Mouse (Mus musculus): Measurements from ENCODE around the gene Cacna2d3. TPM values are rescaled to one million over a fixed set of nuclear protein-coding genes. Genes with fewer than 3 reads are reported as not detected.

Cacna2d3 gene
- total RNA-seq, 2 experiments from 2014 or later, result 0.51 to 0.94 TPM

GRCm38 (mm10) chr14:29403849-29404808, 317.5 kb downstream of the Cacna2d3 start:
- intact Hi-C loops (cut with DNase I), result no loop called here
- no peak for DNase-seq

GRCm38 (mm10) chr14:29402471-29402870, 319.2 kb downstream of the Cacna2d3 start:
- intact Hi-C loops (cut with DNase I), result no loop called here
- no peak for DNase-seq

- no peak for DNase-seq
- intact Hi-C loops (cut with DNase I), result no loop called here
Observed at GRCm38 (mm10) chr14:29393786-29394185, 327.9 kb downstream of the Cacna2d3 start.

GRCm38 (mm10) chr14:29392851-29393250, 328.8 kb downstream of the Cacna2d3 start:
- intact Hi-C loops (cut with DNase I), result no loop called here
- DNase-seq, result no peak

- DNase-seq, result no peak
- intact Hi-C loops (cut with DNase I), result no loop called here
Observed at GRCm38 (mm10) chr14:29391489-29391888, 330.2 kb downstream of the Cacna2d3 start.

- DNase-seq, result no peak
- intact Hi-C loops (cut with DNase I), result no loop called here
Observed at GRCm38 (mm10) chr14:29387761-29388160, 333.9 kb downstream of the Cacna2d3 start.

- DNase-seq, result no peak
- intact Hi-C loops (cut with DNase I), result no loop called here
Observed at GRCm38 (mm10) chr14:29385500-29385899, 336.2 kb downstream of the Cacna2d3 start.

GRCm38 (mm10) chr14:29382786-29383185, 338.9 kb downstream of the Cacna2d3 start:
- intact Hi-C loops (cut with DNase I), result no loop called here
- DNase-seq, result no peak

- DNase-seq, result no peak
Observed at GRCm38 (mm10) chr14:29366911-29367310, 354.8 kb downstream of the Cacna2d3 start.

GRCm38 (mm10) chr14:29362448-29362847, 359.2 kb downstream of the Cacna2d3 start:
- intact Hi-C loops (cut with DNase I), result no loop called here
- DNase-seq, result no peak

More at GRCm38 (mm10) chr14:29366911-29367310, 354.8 kb downstream of the Cacna2d3 start:
- intact Hi-C loops (cut with DNase I), result no loop called here

- DNase-seq, result no peak
- intact Hi-C loops (cut with DNase I), result no loop called here
Observed at GRCm38 (mm10) chr14:29350627-29351026, 371.0 kb downstream of the Cacna2d3 start.

- no peak for DNase-seq
- intact Hi-C loops (cut with DNase I), result no loop called here
Observed at GRCm38 (mm10) chr14:29341581-29341980, 380.1 kb downstream of the Cacna2d3 start.

- intact Hi-C loops (cut with DNase I), result no loop called here
- no peak for DNase-seq
Observed at GRCm38 (mm10) chr14:29340728-29341127, 380.9 kb downstream of the Cacna2d3 start.

- intact Hi-C loops (cut with DNase I), result no loop called here
Observed at GRCm38 (mm10) chr14:29334897-29335296, 386.8 kb downstream of the Cacna2d3 start.

GRCm38 (mm10) chr14:29334216-29334615, 387.4 kb downstream of the Cacna2d3 start:
- no peak for DNase-seq
- intact Hi-C loops (cut with DNase I), result no loop called here

More at GRCm38 (mm10) chr14:29334897-29335296, 386.8 kb downstream of the Cacna2d3 start:
- DNase-seq, result no peak

GRCm38 (mm10) chr14:29324430-29324782, 397.3 kb downstream of the Cacna2d3 start:
- DNase-seq, result no peak
- intact Hi-C loops (cut with DNase I), result no loop called here

- intact Hi-C loops (cut with DNase I), result no loop called here
- no peak for DNase-seq
Observed at GRCm38 (mm10) chr14:29323718-29324429, 397.8 kb downstream of the Cacna2d3 start.

- intact Hi-C loops (cut with DNase I), result no loop called here
- no peak for DNase-seq
Observed at GRCm38 (mm10) chr14:29313431-29313830, 408.2 kb downstream of the Cacna2d3 start.

GRCm38 (mm10) chr14:29305623-29306022, 416.0 kb downstream of the Cacna2d3 start:
- DNase-seq, result no peak
- intact Hi-C loops (cut with DNase I), result no loop called here

- no peak for DNase-seq
- intact Hi-C loops (cut with DNase I), result no loop called here
Observed at GRCm38 (mm10) chr14:29296185-29296754, 425.4 kb downstream of the Cacna2d3 start.

- intact Hi-C loops (cut with DNase I), result no loop called here
- no peak for DNase-seq
Observed at GRCm38 (mm10) chr14:29278901-29279300, 442.8 kb downstream of the Cacna2d3 start.
